Comparison of ENCODE assay signal across 24 mouse cellular contexts in genomic region chr7:132702024-132702423, GRCm38 (mm10).
DNase-seq lines count a peak whose midpoint lies in the region; TF ChIP-seq lines count a peak whose summit lies in the region.
"Had no signal": no experiment of that assay in that cellular context is flagged by ENCODE, and none has a peak within 500 bp of the region (broad histone marks: within the 10 kb centered on the region; RNA-seq: fewer than 3 reads in every experiment).

No protein-coding gene starts in this region.

- TF ChIP-seq POLR2A in myocyte (IDR thresholded peaks at IDR 0.05; ENCODE audit: insufficient read length, low read depth), result no peak

- H3K27ac ChIP-seq in left cerebral cortex, adult 2 months, result peak overlapping the region; percentile 47; the same call in 1 of the 2 replicates
- H3K27ac ChIP-seq: embryonic facial prominence, embryonic 13.5 days; forebrain, embryonic 12.5 days; forebrain, embryonic 15.5 days; heart, adult 2 months; heart, embryonic 10.5 days; heart, embryonic 13.5 days; hindbrain, embryonic 14.5 days; hindbrain, postnatal 0 days had no signal

- peak overlapping the region; percentile 8 for H3K4me2 ChIP-seq in myocyte (ENCODE audit: low read depth)
- H3K4me2 ChIP-seq: embryonic facial prominence, embryonic 13.5 days; forebrain, embryonic 12.5 days; forebrain, embryonic 15.5 days; heart, embryonic 13.5 days; hindbrain, embryonic 14.5 days had no signal

- DNase-seq in heart, adult 11 months, result peak; percentile 87
- DNase-seq in heart, postnatal 14 days, result no peak
- DNase-seq in left cerebral cortex, adult 2 months (ENCODE audit: extremely low spot score in 1 of 2, low spot score in 2 of 2), result no peak
- no peak for DNase-seq in left cerebral cortex, adult 11 months (ENCODE audit: low spot score)
- DNase-seq in kidney, adult 11 months, result no peak
- DNase-seq: adrenal gland, postnatal 10 days; adrenal gland, postnatal 36 days; cerebellum, adult 11 months; cerebellum, adult 2 months; cerebellum, adult 9-11 months; cerebellum, postnatal 25 days; embryo, embryonic 11 days; gastrocnemius, postnatal 25 days; heart, adult 2 months had no signal

- no peak overlapping the region for H3ac ChIP-seq in myocyte (ENCODE audit: control insufficient read depth, insufficient read length)

- no peaks in the 10 kb centered on the region for H3K79me2 ChIP-seq in myocyte (ENCODE audit: control insufficient read depth, insufficient read depth)

- TF ChIP-seq CTCF in left cerebral cortex, adult 2 months (IDR thresholded peaks at IDR 0.05), result no peak

- no peak overlapping the region for H3K4me3 ChIP-seq in left cerebral cortex, adult 2 months
- H3K4me3 ChIP-seq in myocyte, result no peak overlapping the region
- H3K4me3 ChIP-seq: embryonic facial prominence, embryonic 10.5 days; embryonic facial prominence, embryonic 13.5 days; erythroblast, embryonic 14.5 days; forebrain, embryonic 12.5 days; forebrain, embryonic 15.5 days; heart, adult 2 months; heart, embryonic 10.5 days; heart, embryonic 13.5 days had no signal

- no peaks in the 10 kb centered on the region for H3K27me3 ChIP-seq in myocyte (ENCODE audit: control insufficient read depth, insufficient read depth, insufficient read length)
- H3K27me3 ChIP-seq: embryonic facial prominence, embryonic 13.5 days; forebrain, embryonic 12.5 days; forebrain, embryonic 15.5 days; heart, embryonic 13.5 days had no signal

- intact Hi-C loops in heart, postnatal 14 days (cut with DNase I), result no loop called here
- intact Hi-C loops in left cerebral cortex, adult 2 months (cut with DNase I), result no loop called here

- no peaks in the 10 kb centered on the region for H3K36me3 ChIP-seq in myocyte (ENCODE audit: control insufficient read depth, insufficient read depth)
- H3K36me3 ChIP-seq: embryonic facial prominence, embryonic 10.5 days; embryonic facial prominence, embryonic 13.5 days; forebrain, embryonic 12.5 days; forebrain, embryonic 15.5 days; heart, embryonic 10.5 days; heart, embryonic 13.5 days had no signal

TF ChIP-seq in myocyte, 11 proteins besides CTCF, POLR2A, EP300 and RAD21:
- peak in 1 of 3 experiments; percentile 60 for TF ChIP-seq MYOD1 (IDR thresholded peaks at IDR 0.05; ENCODE audit: control insufficient read depth in 1 of 3, insufficient read length in 2 of 3, low read depth in 2 of 3)
- TF ChIP-seq E2F4 (IDR thresholded peaks at IDR 0.05; ENCODE audit: insufficient read depth), result no peak
